Mouse (Mus musculus) midbrain, embryonic 14.5 days (tissue): ENCODE measurements at regions not wholly inside any gene's neighbourhood (a gene's known extent, or its start where the extent isn't known, plus 50 kb on each side); places are given as distances from the start of the nearest gene placed in this dataset.
A peak's percentile ranks its signal among the peaks of the same experiment; 100 is the strongest.
"Not testable (repeated sequence)": the region's sequence is repeated elsewhere in the genome, so short reads cannot be mapped to it uniquely, and the experiment has no call there.

Experiments used
- ATAC-seq: fragments of 200-750 bp; cut with Nextera tagmentation; 2 replicates; pipeline ENCODE4 v1.8.0; 2017; ENCODE audit warnings: moderate number of reproducible peaks, moderate library complexity; ENCODE audit not compliant: low FRiP score, low TSS enrichment
- DNase-seq: peaks from one replicate; pipeline ENCODE4 v3.0.0-alpha.2; 2015
- H3K27ac ChIP-seq: fragments of 300-500 bp; sonication (generic); replicated peaks from 2 replicates; pipeline ENCODE4 v1.5.1; 2014; ENCODE audit warnings: mild to moderate bottlenecking, low read depth, low read length, moderate library complexity
- H3K27me3 ChIP-seq: fragments of 300-500 bp; sonication (generic); 2 replicates; pipeline ENCODE4 v1.6.1; 2014; ENCODE audit warnings: low read length, control low read depth, mixed read lengths; ENCODE audit not compliant: control insufficient read depth, insufficient read depth
- H3K36me3 ChIP-seq: fragments of 300-500 bp; sonication (generic); 2 replicates; pipeline ENCODE4 v1.6.1; 2014; ENCODE audit warnings: low read length, control low read depth; ENCODE audit not compliant: control insufficient read depth, insufficient read depth
- H3K4me1 ChIP-seq: fragments of 300-500 bp; sonication (generic); 2 replicates; pipeline ENCODE4 v1.6.1; 2014; ENCODE audit warnings: mild to moderate bottlenecking, antibody characterized with exemption, low read length, control low read depth; ENCODE audit not compliant: control insufficient read depth, insufficient read depth
- H3K4me2 ChIP-seq: fragments of 300-500 bp; sonication (generic); 2 replicates; pipeline ENCODE4 v1.6.1; 2014; ENCODE audit warnings: mild to moderate bottlenecking, low read length, moderate library complexity
- H3K4me3 ChIP-seq: fragments of 300-500 bp; sonication (generic); replicated peaks from 2 replicates; pipeline ENCODE4 v1.5.1; 2014; ENCODE audit warnings: low read depth, low read length
- H3K9ac ChIP-seq: fragments of 300-500 bp; sonication (generic); replicated peaks from 2 replicates; pipeline ENCODE4 v1.6.1; 2014; ENCODE audit warnings: mild to moderate bottlenecking, low read length, moderate library complexity
- H3K9me3 ChIP-seq: fragments of 300-500 bp; sonication (generic); 2 replicates; pipeline ENCODE4 v1.6.1; 2016; ENCODE audit warnings: low read length, control low read depth, mixed read lengths; ENCODE audit not compliant: control insufficient read depth
- WGBS: fragments of 180-500 bp; shearing (Covaris S2); extraction: QIAGEN DNeasy Blood & Tissue Kit; methylation state at CpG from one replicate; pipeline ENCODE4 v1.1.7; 2014; 5-methylcytosine and 5-hydroxymethylcytosine counted together

- Histone ChIP-seq H3K9ac (no peak overlapping the region), H3K4me1 (no peaks in the 10 kb centered on the region), H3K4me2 (no peak overlapping the region), H3K4me3 (no peak overlapping the region), H3K9me3 (no peaks in the 10 kb centered on the region), H3K27ac (no peak overlapping the region), H3K36me3 (no peaks in the 10 kb centered on the region), H3K27me3 (no peaks in the 10 kb centered on the region)
- DNase-seq (no peak), ATAC-seq (no peak)
- 83% methylated on average over 6 of the region's 6 CpGs for WGBS
Measured at GRCm38 (mm10) chr16:82899611-82900010, 71.4 kb downstream of the Gm21833 start.

GRCm38 (mm10) chr16:82920533-82920932 lies 92.4 kb downstream of the Gm21833 start:
- ATAC-seq = no peak

GRCm38 (mm10) chr16:82958951-82959350 lies 130.8 kb downstream of the Gm21833 start:
- H3K27me3 ChIP-seq, H3K4me2 ChIP-seq, H3K36me3 ChIP-seq, H3K4me1 ChIP-seq, H3K9ac ChIP-seq, H3K4me3 ChIP-seq, ATAC-seq, H3K27ac ChIP-seq, H3K9me3 ChIP-seq: not testable (repeated sequence)
- 87% methylated on average over 3 of the region's 3 CpGs for WGBS
- peak; percentile 9 for DNase-seq

More at GRCm38 (mm10) chr16:82920533-82920932, 92.4 kb downstream of the Gm21833 start:
- Histone ChIP-seq H3K27me3 (no peaks in the 10 kb centered on the region), H3K4me2 (no peak overlapping the region), H3K9ac (no peak overlapping the region), H3K4me1 (no peaks in the 10 kb centered on the region), H3K36me3 (no peaks in the 10 kb centered on the region), H3K9me3 (no peaks in the 10 kb centered on the region), H3K27ac (no peak overlapping the region), H3K4me3 (no peak overlapping the region)
- DNase-seq = no peak
- WGBS = 90% methylated on average over 9 of the region's 9 CpGs

GRCm38 (mm10) chr16:82991705-82992104 lies 163.5 kb downstream of the Gm21833 start:
- Histone ChIP-seq H3K27ac (no peak overlapping the region), H3K4me1 (no peaks in the 10 kb centered on the region), H3K9ac (no peak overlapping the region), H3K4me3 (no peak overlapping the region), H3K36me3 (no peaks in the 10 kb centered on the region), H3K9me3 (no peaks in the 10 kb centered on the region), H3K4me2 (no peak overlapping the region), H3K27me3 (no peaks in the 10 kb centered on the region)
- DNase-seq = no peak
- no peak for ATAC-seq
- 90% methylated on average over 2 of the region's 2 CpGs for WGBS

GRCm38 (mm10) chr16:82997861-82998260 lies 169.7 kb downstream of the Gm21833 start:
- H3K9ac ChIP-seq = no peak overlapping the region
- no peaks in the 10 kb centered on the region for H3K27me3 ChIP-seq
- no peak overlapping the region for H3K4me2 ChIP-seq
- no peak overlapping the region for H3K4me3 ChIP-seq
- H3K9me3 ChIP-seq = no peaks in the 10 kb centered on the region
- no peaks in the 10 kb centered on the region for H3K36me3 ChIP-seq
- peak; percentile 43; the same call in 1 of the 2 replicates for ATAC-seq
- 14% methylated on average over 4 of the region's 4 CpGs for WGBS
- peaks cover 3% of the 10 kb centered on the region; the same call in 1 of the 2 replicates for H3K4me1 ChIP-seq
- peak; percentile 76 for DNase-seq
- H3K27ac ChIP-seq = no peak overlapping the region

GRCm38 (mm10) chr16:83021311-83021710 lies 193.1 kb downstream of the Gm21833 start:
- no peak overlapping the region for H3K4me2 ChIP-seq
- no peaks in the 10 kb centered on the region for H3K27me3 ChIP-seq
- no peak overlapping the region for H3K4me3 ChIP-seq
- H3K36me3 ChIP-seq = no peaks in the 10 kb centered on the region
- no peak overlapping the region for H3K9ac ChIP-seq
- ATAC-seq (no peak), DNase-seq (no peak)
- no peaks in the 10 kb centered on the region for H3K9me3 ChIP-seq
- no peak overlapping the region for H3K27ac ChIP-seq
- 93% methylated on average over 1 of the region's 1 CpGs for WGBS
- H3K4me1 ChIP-seq = no peaks in the 10 kb centered on the region

- Histone ChIP-seq H3K36me3 (no peaks in the 10 kb centered on the region), H3K27me3 (no peaks in the 10 kb centered on the region), H3K9me3 (no peaks in the 10 kb centered on the region), H3K4me3 (no peak overlapping the region), H3K4me2 (no peak overlapping the region), H3K9ac (no peak overlapping the region), H3K27ac (no peak overlapping the region), H3K4me1 (no peaks in the 10 kb centered on the region)
- DNase-seq = no peak
- ATAC-seq = no peak
Measured at GRCm38 (mm10) chr16:83063423-83063822, 235.2 kb downstream of the Gm21833 start.

GRCm38 (mm10) chr16:83071488-83071887 lies 243.3 kb downstream of the Gm21833 start:
- H3K36me3 ChIP-seq = no peaks in the 10 kb centered on the region
- no peaks in the 10 kb centered on the region for H3K27me3 ChIP-seq
- H3K9me3 ChIP-seq = 0 out of 2 replicates have a peak, but pooled peaks cover 3% of the 10 kb centered on the region
- WGBS = 75% methylated on average over 2 of the region's 2 CpGs
- no peak overlapping the region for H3K9ac ChIP-seq
- ATAC-seq (no peak), DNase-seq (no peak)
- no peak overlapping the region for H3K4me2 ChIP-seq
- no peaks in the 10 kb centered on the region for H3K4me1 ChIP-seq
- no peak overlapping the region for H3K27ac ChIP-seq
- H3K4me3 ChIP-seq = no peak overlapping the region

- WGBS = 89% methylated on average over 2 of the region's 2 CpGs
- Histone ChIP-seq H3K9me3 (no peaks in the 10 kb centered on the region), H3K27ac (no peak overlapping the region), H3K4me3 (no peak overlapping the region), H3K4me2 (no peak overlapping the region), H3K27me3 (no peaks in the 10 kb centered on the region), H3K4me1 (no peaks in the 10 kb centered on the region), H3K9ac (no peak overlapping the region), H3K36me3 (no peaks in the 10 kb centered on the region)
- no peak for ATAC-seq
- no peak for DNase-seq
Measured at GRCm38 (mm10) chr16:83092059-83092458, 263.9 kb downstream of the Gm21833 start.
